Mouse (Mus musculus): ENCODE measurements around the gene Vps4b.

Gene Vps4b

GRCm38 (mm10) chr1:106796542-106796924 lies at the start of gene Vps4b:
Vps4b (minus strand) TSS chr1:106796728.
- DNase-seq, result peak; percentile 82

GRCm38 (mm10) chr1:106828784-106829183 lies 32.3 kb upstream of the Vps4b start:
- no peak for DNase-seq

- no peak for DNase-seq
Measured at GRCm38 (mm10) chr1:106822297-106822696, 25.8 kb upstream of the Vps4b start.

DNA sequence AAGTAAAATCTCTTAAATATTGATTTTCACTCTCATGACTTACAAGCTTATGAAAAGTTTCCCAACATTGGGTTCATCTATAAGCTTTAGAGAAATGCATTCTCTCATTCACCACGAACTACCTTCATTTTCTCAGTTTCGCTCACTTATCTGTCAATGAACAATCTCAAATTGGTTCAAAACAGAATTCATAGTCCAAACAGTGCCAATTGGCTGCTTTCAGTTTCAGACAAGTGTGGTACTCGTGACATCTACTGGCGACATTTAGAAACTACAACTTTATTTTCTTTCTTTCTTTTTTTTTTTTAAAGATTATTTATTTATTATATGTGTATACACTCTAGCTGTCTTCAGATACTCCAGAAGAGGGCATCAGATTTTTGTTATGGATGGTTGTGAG lies 21.8 kb upstream of the Vps4b start:
- no peak for DNase-seq

- no peak for DNase-seq
Measured at GRCm38 (mm10) chr1:106816766-106817165, 20.2 kb upstream of the Vps4b start.

GRCm38 (mm10) chr1:106815265-106815664 lies 18.7 kb upstream of the Vps4b start:
- no peak for DNase-seq

DNA sequence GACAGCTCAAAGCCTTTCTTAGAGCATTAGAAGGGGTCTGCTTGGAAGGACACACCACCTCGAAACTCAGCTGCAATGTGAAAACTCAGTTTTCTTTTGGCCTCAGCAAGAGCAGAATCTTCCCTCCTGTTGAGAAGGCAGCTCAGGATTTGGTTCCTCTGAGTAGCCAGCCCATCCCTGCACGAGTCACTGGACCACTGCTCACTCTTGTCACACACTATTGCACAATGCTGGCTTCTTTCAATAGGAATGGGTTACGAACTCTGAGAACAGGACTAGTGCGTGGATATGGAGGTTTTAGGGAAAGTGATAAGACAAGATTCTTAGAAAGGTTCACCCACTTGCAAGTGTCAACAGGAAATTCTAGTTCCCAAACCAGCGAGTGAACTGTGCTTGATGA lies 18.3 kb upstream of the Vps4b start:
- DNase-seq, result no peak

DNA sequence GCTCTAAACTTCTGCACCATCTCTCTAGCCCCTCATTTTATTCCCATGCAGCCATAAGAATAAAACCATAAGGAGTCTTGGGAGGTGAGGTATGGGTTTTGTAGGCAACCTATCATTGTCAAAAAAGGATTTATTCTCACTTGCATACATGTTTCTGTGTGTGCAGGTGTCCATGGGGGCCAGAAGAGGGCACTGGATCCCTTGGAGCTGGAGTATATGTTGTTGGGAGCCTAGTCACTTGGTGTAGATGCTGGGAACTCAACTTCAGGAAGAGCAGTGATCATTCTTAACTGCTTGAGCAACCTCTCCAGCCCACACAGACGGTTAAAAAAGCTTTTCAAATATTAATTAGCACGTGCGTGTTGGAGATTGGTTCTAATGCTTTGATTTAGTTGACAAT lies 3.4 kb upstream of the Vps4b start:
- no peak for DNase-seq

DNA sequence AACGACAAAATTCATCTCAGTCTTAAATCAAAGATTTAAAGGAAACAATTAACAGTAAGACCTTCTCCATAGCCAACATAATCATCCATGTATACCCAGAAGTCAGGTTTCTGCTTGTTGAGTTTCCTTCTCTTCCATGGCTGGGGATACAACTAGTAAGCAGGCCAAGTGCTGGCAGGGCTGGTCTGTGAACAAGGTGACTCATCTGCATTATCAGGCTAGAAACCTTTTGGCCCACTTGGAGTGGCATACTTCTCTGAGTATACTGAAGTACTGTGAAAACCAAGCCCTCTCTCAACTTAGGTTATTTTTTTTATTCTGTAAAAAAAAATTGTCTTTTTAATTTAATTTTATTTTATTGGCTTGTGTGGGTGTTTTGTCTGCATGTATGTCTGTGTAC lies 2.9 kb upstream of the Vps4b start:
- DNase-seq, result no peak

- DNase-seq, result no peak
Measured at GRCm38 (mm10) chr1:106796987-106797779, 655 bp upstream of the Vps4b start.

- no peak for DNase-seq
Measured at GRCm38 (mm10) chr1:106795634-106796541, 640 bp downstream of the Vps4b start.

DNA sequence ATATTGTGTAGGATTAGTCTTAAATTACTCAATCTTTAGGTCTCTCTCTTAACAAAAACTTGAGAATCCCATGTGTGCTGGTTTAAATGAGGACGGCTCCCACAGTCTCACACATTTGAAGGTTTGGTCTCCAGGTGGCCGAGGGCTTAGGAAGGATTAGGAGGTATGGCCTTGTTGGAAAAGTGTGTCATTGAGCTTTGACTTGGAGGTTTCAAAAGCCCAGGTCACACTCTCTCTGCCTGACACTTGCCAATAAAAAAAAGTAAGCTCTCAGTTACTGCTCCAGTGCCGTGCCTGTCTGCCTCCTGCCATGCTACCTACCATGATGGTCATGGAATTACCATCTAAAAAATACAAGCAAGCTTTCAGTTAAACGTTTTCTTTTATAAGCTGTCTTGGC lies 21.6 kb downstream of the Vps4b start:
- no peak for DNase-seq

DNA sequence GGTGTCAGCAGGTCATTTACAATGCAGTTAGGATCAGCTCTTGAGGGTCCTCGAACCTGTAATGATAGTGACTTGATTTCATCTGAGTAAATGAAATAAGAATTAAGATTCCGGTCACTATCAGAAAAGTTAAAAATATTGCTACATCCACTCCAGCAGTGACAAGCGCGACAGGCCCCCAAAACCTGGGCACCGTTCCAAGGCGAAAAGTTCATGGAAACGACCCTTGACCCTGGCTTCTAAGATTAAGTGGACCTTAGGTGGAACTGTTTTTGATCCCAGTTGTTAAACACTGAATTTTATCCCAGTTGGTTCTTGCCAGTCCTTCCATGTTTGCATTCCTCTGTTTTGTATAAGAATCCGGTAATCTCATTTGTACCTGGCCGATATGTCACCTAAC lies 22.4 kb downstream of the Vps4b start:
- no peak for DNase-seq

DNA sequence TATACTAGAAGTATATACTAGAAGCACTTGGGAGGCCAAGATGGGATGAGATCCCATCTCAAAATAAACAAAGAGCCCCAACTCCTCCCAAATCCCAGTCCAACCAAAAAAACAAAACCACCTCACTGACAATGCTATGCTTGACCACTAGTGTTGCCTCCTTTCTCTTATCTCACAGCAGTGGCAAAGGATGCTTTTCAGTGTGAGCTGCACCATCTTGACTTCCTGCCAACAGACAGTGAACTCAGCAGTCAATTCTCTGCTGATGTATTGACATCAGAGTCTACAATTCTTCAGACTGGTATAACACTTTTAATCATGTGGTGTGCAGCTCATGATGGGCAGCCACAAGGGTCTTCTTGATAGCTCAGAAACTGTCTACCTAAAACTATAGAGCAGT lies 27.8 kb downstream of the Vps4b start:
- DNase-seq, result no peak

GRCm38 (mm10) chr1:106765771-106766170 lies 30.8 kb downstream of the Vps4b start:
- no peak for DNase-seq

GRCm38 (mm10) chr1:106764846-106765245 lies 31.7 kb downstream of the Vps4b start:
- DNase-seq, result no peak

DNA sequence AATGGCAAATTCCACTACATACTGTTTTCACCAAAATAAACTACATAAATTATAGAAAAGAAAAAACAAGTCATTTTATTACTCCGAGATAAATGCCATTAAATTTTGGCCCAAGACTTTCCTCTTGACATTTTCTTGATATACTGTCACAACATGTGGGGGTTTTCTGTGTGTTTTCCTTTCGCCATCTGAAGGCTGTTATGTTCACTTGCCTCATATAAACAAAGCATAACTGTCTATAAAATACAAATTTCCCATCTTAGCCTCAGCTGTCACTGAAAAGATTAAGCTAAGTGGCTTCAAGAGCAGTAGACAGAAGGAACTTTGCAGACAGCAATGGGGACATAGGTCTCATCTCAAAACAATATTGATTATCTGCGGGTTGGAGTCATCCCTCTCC lies 32.2 kb downstream of the Vps4b start:
- DNase-seq, result no peak

GRCm38 (mm10) chr1:106760750-106761149 lies 35.8 kb downstream of the Vps4b start:
- DNase-seq, result no peak

- peak; percentile 93 for DNase-seq
Measured at GRCm38 (mm10) chr1:106759572-106760435, 36.7 kb downstream of the Vps4b start, which contains the start of gene Kdsr. Kdsr (minus strand) TSS chr1:106759727.

DNA sequence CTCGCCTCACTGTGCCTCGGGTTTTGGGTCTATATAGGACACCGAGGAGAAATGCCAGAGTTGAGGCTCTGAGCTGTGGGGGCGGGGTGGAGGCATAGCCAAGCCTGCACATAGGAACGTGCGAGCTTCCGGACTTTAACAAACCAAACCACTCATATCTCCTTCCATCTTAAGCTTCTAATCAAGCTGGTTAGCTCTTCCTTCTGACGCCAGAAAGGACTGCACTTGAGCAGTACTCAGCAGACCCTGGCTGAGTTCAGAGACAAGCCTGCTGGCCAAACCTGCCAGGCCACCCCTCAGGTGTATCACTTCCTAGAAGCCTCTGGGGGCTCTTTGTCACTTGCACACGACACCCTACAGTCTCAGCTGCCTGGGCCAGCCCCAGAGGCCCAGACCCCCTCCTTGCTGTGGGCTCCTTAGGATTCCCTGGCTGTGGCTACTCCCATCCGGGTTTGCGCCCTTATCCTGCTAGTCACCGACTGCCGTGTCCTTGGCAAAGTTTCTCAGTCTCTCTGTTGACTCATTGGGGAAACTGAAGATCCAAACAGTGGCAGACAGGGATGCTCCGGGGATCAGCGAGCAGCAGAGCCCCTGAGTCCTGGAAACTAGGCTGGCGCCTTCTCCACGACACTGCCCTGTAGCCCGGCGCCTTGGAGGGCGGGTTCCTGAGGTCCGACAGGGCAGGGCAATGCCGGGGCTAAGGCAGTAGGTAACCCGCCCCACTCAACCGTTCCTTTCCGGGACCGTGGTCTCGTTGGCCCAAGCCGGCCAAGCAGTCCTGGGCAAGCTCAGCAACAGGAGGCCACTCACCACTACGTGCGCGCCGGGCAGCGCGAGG lies 37.6 kb downstream of the Vps4b start:
- DNase-seq, result peak; percentile 30

GRCm38 (mm10) chr1:106756633-106757032 lies 39.9 kb downstream of the Vps4b start:
- DNase-seq, result no peak

- DNase-seq, result no peak
Measured at GRCm38 (mm10) chr1:106752013-106752412, 44.5 kb downstream of the Vps4b start.

All from right cerebral cortex, postnatal 4 days (tissue).